Mouse (Mus musculus): ENCODE results near the gene Taok2.

- TF ChIP-seq CTCF (IDR thresholded peaks at IDR 0.05; ENCODE audit: borderline replicate concordance, insufficient read depth, low read length) (peak; percentile 55; the same call in 1 of the 2 replicates), POLR2A (IDR thresholded peaks at IDR 0.05; ENCODE audit: low read depth, low read length) (no peak)
Measured at GRCm38 (mm10) chr7:126888852-126889251, 4.3 kb upstream of the Taok2 start.
